Mouse (Mus musculus) heart, adult 11 months (tissue): ENCODE results near the gene 1700001P01Rik.
"Not testable (repeated sequence)": the region's sequence is repeated elsewhere in the genome, so short reads cannot be mapped to it uniquely, and the experiment has no call there.

Experiments used
- DNase-seq: peaks from one replicate; pipeline ENCODE4 v3.0.0; 2022

1700001P01Rik gene

GRCm38 (mm10) chr11:97790778-97791438, 15.2 kb upstream of the 1700001P01Rik start:
- DNase-seq: not testable (repeated sequence)

- no peak for DNase-seq
Measured at GRCm38 (mm10) chr11:97789727-97790126, 14.0 kb upstream of the 1700001P01Rik start.

DNA sequence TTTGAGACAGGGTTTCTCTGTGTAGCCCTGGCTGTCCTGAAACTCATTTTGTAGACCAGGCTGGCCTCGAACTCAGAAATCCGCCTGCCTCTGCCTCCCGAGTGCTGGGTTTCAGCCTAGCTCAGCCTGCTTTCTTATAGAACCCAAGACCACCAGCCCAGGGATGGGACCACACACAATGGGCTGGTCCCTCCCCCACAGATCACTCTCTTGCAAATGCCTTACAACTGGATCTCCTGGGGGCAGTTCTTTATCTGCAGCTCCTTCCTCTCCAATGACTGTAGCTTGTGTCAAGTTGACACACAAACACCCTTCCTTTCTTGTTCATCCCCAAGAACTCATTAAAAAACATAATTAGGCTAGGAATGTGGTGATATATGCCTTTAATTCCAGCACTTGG, 12.2 kb upstream of the 1700001P01Rik start:
- DNase-seq: no peak

DNA sequence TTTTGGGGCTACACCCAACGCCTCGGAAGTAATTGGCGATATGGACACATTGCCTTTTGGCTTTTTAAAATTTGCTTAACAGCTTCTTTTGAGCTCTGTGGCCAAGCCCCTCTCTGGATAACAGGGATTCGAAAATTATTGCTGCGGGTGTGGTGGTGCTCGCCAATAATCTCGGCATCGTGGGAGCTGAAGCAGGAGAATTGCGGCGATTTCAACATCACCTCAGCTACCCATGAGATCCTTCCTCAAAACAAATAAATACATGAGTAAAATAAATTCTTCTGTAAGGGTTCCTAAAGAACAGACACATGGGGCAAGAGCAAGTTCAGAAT, 6.8 kb upstream of the 1700001P01Rik start:
- DNase-seq: no peak

GRCm38 (mm10) chr11:97781832-97782563, 6.3 kb upstream of the 1700001P01Rik start, which contains the start of gene Rpl23:
Gene Rpl23 (minus strand): TSS chr11:97782437.
- peak; percentile 100 for DNase-seq

- DNase-seq: no peak
Measured at GRCm38 (mm10) chr11:97781478-97781831, 5.7 kb upstream of the 1700001P01Rik start.

DNA sequence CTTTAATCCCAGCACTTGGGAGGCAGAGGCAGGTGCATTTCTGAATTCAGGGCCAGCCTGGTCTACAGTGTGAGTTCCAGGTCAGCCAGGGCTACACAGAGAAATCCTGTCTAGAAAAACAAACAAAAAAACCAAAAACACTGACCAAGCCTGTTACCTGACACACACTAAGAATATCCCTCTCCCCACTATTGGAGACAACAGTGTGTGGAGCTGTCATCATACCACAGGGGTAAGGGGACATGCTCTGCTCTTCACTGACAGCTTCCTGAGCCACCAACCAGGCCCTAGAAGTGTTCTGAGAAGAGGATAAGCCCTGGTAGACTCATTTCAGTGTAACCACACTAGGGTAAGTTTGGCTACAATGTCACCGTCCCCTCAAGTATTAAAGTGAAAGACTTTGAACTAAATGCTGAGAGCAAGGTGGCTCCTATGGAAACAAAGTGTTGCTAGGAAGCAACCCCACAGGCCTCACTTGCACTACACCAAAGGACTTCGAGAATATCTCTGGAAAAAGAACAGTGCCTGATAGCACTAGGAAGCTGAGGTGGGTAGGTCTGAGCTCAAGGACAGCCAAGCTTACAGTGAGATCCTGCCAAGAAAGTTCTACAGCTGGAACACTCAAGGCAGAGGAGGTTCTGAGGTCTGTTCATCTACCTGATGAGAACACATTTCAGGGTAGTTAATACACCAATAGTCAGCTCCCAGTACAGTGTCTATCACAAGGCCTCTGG, 4.4 kb upstream of the 1700001P01Rik start:
- DNase-seq: no peak

DNA sequence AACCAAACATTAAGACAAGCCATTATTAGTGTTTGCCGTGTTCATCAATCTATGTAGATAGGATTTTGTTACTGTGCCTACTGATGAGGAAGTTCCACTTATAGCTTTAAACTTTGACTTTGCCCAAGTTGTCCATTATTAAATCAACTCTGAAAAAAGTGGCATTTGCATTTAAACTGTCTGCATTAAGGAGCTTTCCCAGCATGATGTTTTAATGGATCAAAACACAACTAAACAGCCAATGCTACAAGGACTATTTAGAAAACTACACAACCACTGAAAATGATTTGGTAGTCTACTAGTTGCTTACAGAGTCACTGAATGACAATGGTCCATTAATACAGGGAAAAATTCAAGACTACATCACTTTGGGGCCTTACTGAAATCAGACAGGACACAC, 3.2 kb upstream of the 1700001P01Rik start:
- no peak for DNase-seq

DNA sequence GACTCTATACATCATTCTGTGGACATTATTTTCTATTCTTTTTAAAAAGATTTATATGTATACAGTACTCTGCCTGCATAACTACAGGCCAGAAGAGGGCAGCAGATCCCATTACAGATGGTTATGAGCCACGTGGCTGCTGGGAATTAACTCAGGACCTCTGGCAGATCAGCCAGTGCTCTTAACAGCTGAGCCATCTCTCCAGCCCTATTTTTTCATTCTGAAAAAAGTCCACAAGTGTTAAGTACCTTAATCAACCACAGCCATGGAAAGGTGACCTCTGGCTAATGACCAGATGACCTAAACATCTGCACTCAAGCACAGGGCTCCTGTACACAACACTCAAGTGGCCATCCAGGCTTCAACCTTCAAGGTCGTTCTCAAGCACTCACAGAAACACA, 1.4 kb upstream of the 1700001P01Rik start:
- no peak for DNase-seq

DNA sequence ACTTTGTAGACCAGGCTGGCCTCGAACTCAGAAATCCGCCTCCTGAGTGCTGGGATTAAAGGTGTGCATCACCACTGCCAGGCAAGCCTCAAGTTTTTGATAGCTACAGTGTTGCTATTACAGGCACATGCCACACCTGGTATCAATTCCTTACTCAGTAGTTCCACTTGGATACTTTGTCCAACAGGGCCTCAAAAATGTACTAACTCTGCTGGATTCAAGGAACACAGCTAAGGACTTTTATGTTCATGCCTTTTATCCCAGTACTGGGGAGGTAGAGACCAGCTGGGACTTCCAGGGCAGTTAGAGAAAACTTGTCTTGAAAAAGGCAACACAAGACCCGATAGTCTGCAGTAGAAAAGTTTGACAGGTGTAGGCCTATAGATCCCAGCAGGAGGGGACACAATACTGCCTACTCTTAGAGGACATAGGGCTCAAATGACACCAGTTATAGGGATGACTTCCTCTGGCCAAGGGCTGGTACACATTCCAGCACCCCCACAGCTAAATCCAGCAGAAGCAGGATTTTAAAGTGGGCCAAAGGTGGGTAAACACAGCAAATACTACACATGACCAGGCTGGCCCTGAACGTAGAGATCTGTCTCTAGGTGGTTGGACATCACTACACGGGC, 895 bp upstream of the 1700001P01Rik start:
- no peak for DNase-seq

- DNase-seq: no peak
Measured at GRCm38 (mm10) chr11:97775186-97775585, 532 bp downstream of the 1700001P01Rik start.

- DNase-seq: no peak
Measured at GRCm38 (mm10) chr11:97771410-97771809, 4.3 kb downstream of the 1700001P01Rik start.

GRCm38 (mm10) chr11:97769704-97770103, 6.0 kb downstream of the 1700001P01Rik start:
- DNase-seq: no peak

- DNase-seq: peak; percentile 99
Measured at GRCm38 (mm10) chr11:97766154-97766881, 9.4 kb downstream of the 1700001P01Rik start, which contains the start of gene Cwc25. Gene Cwc25 (minus strand): TSS chr11:97766556.

GRCm38 (mm10) chr11:97761638-97762037, 14.1 kb downstream of the 1700001P01Rik start:
- no peak for DNase-seq

DNA sequence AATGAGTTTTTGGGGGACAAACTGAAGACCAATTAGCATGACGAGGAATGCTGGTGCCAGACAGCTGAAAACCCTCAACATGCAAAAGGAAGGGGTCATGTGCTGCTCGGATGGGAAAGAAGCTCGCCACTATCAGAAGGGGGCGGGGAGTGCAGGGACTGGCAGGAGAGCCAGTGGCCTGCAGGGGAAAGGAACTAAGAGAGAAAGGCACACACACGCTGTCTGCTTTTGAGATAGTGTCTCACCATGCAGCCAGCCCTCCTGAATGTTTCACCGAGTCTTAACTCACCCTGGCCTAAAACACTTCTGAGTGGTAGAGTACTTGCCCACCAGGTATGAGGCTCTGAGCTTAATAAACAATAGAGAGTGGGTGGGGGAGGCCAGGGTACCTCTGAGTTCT, 16.8 kb downstream of the 1700001P01Rik start:
- DNase-seq: no peak

- no peak for DNase-seq
Measured at GRCm38 (mm10) chr11:97758125-97758524, 17.6 kb downstream of the 1700001P01Rik start.

- DNase-seq: no peak
Measured at GRCm38 (mm10) chr11:97753277-97753676, 22.4 kb downstream of the 1700001P01Rik start.

DNA sequence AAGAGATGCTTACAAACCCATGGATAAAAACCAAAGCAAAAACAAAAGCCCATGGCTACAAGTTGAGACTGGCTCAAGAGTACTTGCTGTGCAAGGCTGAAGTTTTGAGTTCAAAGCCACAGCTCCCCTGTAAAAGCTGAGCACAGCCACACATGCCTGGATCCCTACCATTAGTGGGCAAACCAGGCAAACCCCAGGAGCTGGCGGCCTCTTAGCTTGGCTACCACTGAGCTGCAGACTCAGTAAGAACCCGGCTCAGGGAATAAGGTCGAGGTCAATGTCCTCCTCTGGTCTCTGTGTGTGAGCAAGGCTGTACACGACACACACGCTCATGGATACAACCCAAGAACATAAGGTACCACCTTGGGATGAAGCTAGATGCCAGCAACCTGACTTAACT, 27.2 kb downstream of the 1700001P01Rik start:
- DNase-seq: no peak

DNA sequence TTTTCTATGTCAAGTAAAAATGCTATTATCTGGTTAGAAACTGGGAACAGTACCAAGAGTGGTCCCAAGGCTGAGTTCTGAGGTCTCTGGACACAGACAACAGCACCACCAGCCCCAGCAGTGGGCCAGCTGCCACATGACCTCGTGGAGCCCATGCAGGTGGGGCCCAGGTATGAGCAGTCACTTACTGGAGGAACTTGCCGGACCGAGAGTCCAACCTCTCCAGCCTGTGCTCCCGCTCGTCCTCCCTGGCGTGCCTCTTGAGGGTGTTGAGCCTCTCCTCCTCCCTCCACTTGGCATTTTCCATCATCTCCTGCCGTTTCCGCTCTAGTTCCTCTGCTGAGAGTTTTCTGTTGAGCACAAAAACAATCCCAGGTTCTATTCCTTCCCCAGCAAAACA, 27.9 kb downstream of the 1700001P01Rik start:
- DNase-seq: peak; percentile 93

DNA sequence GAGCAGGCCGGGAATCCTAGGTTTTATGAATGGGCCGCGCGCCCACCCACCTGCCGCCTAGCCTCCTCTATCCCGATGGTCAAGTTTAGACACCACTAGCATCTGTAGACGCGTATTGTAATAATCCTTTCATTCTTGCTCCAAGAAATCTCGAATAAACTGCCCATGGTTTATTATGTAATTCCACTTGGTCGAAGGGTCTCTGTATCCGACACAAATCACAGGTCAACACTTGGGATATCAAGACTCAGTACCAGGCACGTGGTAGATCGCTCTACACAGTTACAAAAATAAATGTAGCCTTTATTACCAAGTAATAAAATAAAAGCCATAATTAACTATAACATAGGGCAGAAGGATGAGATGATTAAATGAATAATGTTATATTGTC, 30.4 kb downstream of the 1700001P01Rik start:
- no peak for DNase-seq

GRCm38 (mm10) chr11:97744718-97745330, 30.9 kb downstream of the 1700001P01Rik start:
- DNase-seq: peak; percentile 100
